Mouse (Mus musculus): Measurements from ENCODE around the gene Psg20. TPM values are rescaled to one million over a fixed set of nuclear protein-coding genes. Genes with fewer than 3 reads are reported as not detected.
"Not testable (repeated sequence)": the region's sequence is repeated elsewhere in the genome, so short reads cannot be mapped to it uniquely, and the experiment has no call there.

Psg20 gene
- not detected for total RNA-seq (2021)
- long read RNA-seq, experiment 1: 0 reads
- long read RNA-seq, experiment 2: 0 reads

- no peak for DNase-seq (ENCODE audit: low spot score in 2 of 2)
These were observed at the start of gene Psg20 for GRCm38 (mm10) chr7:18686085-18686484. TSS of gene Psg20 (minus strand) at chr7:18686185.

DNA sequence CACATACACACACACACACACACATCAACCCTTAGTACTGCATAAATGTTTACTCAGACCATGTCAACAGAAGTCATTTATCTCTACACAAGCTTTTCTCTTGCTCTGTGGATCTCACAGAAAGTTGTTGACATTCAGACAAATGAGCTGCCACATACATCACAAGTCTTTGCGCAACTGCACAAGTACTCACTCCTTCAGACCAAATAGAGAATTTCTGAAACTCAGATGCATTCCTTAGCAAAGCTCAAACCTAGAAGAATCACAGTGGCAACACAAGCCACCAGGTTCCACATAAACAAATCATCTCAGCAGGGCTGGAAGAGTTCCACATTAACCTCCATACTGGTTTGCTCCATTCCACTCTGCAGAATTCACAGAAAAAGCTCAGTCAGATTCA, 48.5 kb upstream of the Psg20 start:
- DNase-seq (ENCODE audit: low spot score in 2 of 2): no peak

DNA sequence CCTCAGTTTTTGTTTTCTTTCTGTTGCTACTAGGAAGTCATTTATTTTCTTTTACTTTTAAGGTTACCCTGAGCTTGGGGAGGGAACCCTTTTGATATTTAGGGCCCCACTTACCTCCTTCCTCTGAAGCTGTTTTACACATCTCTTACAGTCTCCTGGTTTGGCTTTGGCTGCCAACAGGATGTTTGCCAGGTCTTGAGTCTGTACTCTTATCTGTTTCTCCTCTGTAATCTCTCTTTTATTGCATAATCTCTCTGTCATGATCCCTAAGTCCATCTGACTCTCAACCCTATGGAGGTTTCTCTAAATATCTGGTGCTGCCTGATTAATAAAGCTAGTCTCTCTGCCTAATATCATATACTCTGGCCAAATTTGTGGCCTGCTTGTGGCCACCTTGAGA, 47.1 kb upstream of the Psg20 start:
- DNase-seq (ENCODE audit: low spot score in 2 of 2): no peak

DNA sequence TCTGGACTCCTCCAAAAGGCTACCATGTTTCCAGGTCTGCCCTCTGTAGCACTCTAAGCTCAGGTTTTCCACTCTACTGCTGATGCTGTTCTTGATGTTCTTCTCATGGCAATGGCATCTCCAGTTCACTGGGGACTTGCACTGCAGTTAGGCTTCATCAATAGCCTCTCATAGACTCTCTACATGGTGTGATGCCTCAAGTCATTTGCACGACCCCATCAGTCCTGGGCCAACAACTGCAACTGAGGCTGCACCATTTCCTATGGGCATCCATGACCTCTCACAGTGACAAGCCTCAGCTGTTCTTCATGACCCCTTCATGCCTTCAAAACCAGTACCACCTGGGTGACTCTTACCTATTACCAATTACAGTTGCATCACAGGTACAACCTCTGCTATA, 42.4 kb upstream of the Psg20 start:
- no peak for DNase-seq (ENCODE audit: low spot score in 2 of 2)

DNA sequence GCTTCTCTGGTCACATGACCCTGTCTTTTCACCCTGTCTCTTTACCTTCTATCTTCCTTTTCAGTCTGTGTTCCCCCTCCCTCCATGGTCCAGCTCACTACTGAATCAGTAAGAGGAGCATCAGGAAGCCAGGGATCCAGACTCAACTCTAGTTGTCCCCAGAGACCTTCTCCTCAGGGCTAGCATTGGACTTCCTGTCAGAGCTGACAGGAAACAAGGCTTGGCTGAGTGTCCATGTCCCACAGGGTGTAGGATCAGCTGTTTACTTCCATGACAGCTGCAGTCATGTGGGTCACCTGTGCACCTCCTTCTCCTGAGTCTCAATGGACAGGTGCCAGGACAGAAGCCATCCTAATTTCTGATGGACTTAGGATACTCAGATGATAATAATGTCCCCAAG, 39.9 kb upstream of the Psg20 start:
- not testable (repeated sequence) for DNase-seq (ENCODE audit: low spot score in 2 of 2)

DNA sequence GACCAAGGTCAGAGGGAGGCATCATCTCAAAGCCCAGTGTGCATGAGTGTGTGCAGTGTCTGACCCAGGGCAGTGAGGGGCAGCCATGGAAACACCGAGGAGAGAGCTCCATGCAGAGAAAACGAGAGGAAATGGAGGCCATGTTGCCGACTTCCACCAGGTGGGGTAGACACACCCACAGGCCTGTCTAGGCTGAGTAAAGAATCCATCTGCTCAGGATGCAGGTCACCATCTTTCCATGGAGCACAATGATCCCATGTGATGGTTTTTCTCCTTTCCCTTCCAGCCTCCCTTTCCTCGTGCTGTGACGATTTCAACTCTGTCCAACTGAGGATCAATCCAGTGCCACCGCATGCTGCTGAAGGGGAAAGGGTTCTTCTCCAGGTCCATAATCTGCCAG, 38.0 kb upstream of the Psg20 start:
- DNase-seq (ENCODE audit: low spot score in 2 of 2): no peak

- DNase-seq (ENCODE audit: low spot score in 2 of 2): no peak
These were observed 31.8 kb upstream of the Psg20 start, which contains the start of gene Psg22 for GRCm38 (mm10) chr7:18717790-18718189. TSS of gene Psg22 (plus strand) at chr7:18718090.

GRCm38 (mm10) chr7:18715546-18715945, 29.6 kb upstream of the Psg20 start:
- DNase-seq (ENCODE audit: low spot score in 2 of 2): no peak

DNA sequence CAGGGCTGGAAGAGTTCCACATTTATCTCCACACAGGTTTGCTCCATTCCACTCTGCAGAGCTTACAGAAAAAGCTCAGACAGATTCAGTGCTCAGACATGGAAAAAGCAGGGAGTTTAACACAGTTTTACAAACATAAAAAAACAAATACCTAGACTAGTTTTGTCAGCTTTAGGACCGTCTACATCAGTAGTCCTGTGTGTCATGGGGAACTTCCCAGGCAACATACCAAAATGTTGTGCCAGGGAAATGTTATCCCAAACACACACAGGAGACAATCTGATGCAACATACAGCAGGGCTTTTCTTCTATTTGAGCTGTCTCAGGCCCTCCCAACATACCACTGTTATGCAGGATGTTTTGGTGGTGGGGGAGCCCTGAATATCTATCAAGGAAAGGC, 24.9 kb upstream of the Psg20 start:
- DNase-seq (ENCODE audit: low spot score in 2 of 2): no peak

DNA sequence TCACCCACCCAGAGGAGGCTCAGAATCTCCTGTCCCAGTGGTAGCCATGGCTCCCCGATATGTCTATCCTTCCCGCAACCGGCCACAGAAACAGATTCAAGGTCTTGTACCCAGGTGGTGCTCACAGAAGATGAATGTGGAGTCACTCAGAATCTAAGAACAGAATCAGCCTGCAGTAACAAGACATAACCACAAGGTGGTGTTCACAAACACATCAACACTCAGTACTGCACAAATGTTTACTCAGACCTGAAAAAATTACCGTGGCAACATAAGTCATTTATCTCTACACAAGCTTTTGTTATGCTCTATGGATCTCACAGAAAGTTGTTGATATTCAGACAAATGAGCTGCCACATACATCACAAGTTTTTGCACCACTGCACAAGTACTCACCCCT, 24.3 kb upstream of the Psg20 start:
- not testable (repeated sequence) for DNase-seq (ENCODE audit: low spot score in 2 of 2)

- no peak for DNase-seq (ENCODE audit: low spot score in 2 of 2)
These were observed 399 bp downstream of the Psg20 start for GRCm38 (mm10) chr7:18685586-18685985.

GRCm38 (mm10) chr7:18679772-18680171, 6.2 kb downstream of the Psg20 start:
- DNase-seq (ENCODE audit: low spot score in 2 of 2): peak; percentile 27 to 43

- DNase-seq (ENCODE audit: low spot score in 2 of 2): not testable (repeated sequence)
These were observed 29.4 kb downstream of the Psg20 start, which contains the start of gene Psg21 for GRCm38 (mm10) chr7:18656625-18657024. TSS of gene Psg21 (minus strand) at chr7:18656725.

GRCm38 (mm10) chr7:18626921-18627320, 59.1 kb downstream of the Psg20 start:
- DNase-seq (ENCODE audit: low spot score in 2 of 2): not testable (repeated sequence)

Other genes with a start within 250 kb of the Psg20 start
- gene Psg26, start 202.0 kb downstream of the Psg20 start, total RNA-seq (2021): not detected
- gene Psg25, start 153.9 kb downstream of the Psg20 start, total RNA-seq (2021): not detected
- gene Psg27, start 118.9 kb downstream of the Psg20 start, total RNA-seq (2021): not detected
- gene Psg23, start 69.7 kb downstream of the Psg20 start, total RNA-seq (2021): not detected
- gene Psg21, start 29.5 kb downstream of the Psg20 start, total RNA-seq (2021): not detected
- not detected for gene Psg22, start 31.9 kb upstream of the Psg20 start, total RNA-seq (2021)
- gene Psg19, start 112.3 kb upstream of the Psg20 start, total RNA-seq (2021): not detected
- gene Psg17, start 135.4 kb upstream of the Psg20 start, total RNA-seq (2021): not detected
- gene Mill2, start 153.8 kb upstream of the Psg20 start, total RNA-seq (2021): 1 to 10 TPM; 2.3 to 3.0 TPM
- 10 to 100 TPM in 1 of 2 experiments, 1 to 10 TPM in 1; 9.5 to 19.9 TPM for gene Pglyrp1, start 185.1 kb upstream of the Psg20 start, total RNA-seq (2021)
- gene Ccdc61, start 224.2 kb upstream of the Psg20 start, total RNA-seq (2021): 10 to 100 TPM; 10.5 to 12.6 TPM
- 10 to 100 TPM; 69.9 to 70.1 TPM for gene Nova2, start 239.7 kb upstream of the Psg20 start, total RNA-seq (2021)